Mouse (Mus musculus): ENCODE data around the gene Gm9044. TPM values are rescaled to one million over a fixed set of nuclear protein-coding genes. Genes with fewer than 3 reads are reported as not detected.
A peak's percentile ranks its signal among the peaks of the same experiment; 100 is the strongest.
"Not testable (repeated sequence)": the region's sequence is repeated elsewhere in the genome, so short reads cannot be mapped to it uniquely, and the experiment has no call there.

The Gm9044 gene
- polyA plus RNA-seq (2015; fragmentation: Nextera tagmentation; extraction: Ambion mirVana): not detected in 2 replicates

DNA sequence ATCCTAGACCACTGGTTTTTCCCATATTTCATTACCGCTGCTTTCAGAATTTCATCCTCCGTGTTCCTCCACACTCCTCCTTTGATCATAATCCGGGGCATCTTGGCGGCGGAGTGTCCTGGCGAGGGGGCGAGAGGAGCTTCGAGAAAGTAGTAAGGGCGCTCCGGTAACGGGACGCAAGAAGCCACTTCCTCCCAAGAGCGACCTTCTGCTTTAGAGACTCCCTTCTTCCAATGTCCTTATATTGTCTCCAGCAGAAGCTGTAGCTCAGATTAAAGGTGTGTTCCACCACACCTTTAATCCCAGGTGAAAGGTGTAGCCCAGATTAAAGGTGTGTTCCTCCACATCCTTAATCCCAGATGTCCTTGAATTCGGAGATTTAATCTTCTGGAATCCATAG lies at the start of gene Gm9044:
Gene Gm9044, minus strand, starts transcription at position 101 of the 400 bp plus-strand sequence.
- H3K9me3 ChIP-seq: not testable (repeated sequence)

DNA sequence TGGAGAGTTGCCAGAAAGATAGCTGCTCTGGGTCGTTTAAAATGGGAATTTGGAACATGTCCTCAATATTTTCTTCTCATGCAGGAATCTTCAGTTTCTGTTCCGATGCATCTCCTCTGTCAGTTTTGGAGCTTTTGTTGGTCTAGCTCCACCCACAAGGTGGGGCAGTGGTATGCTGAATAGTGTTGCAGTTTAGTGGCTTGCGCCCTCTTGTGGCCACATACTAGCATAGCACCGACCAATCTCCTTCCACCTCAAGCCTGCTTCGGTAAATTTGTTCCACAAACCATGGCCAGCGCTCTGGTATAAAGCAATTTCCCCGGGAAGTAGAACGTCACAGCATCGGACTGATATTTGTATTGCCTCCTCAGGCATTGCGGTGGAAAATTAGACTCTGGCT lies 38.2 kb upstream of the Gm9044 start:
- ATAC-seq (replicated peaks): peak; percentile 97
- no peak overlapping the region for H3K9ac ChIP-seq (replicated peaks)
- H3K36me3 ChIP-seq: no peaks in the 10 kb centered on the region
- WGBS: 12% methylated on average over 10 of the region's 10 CpGs
- no peak overlapping the region for H3K27ac ChIP-seq (replicated peaks)
- no peaks in the 10 kb centered on the region for H3K9me3 ChIP-seq
- no peaks in the 10 kb centered on the region for H3K27me3 ChIP-seq
- H3K4me1 ChIP-seq: no peaks in the 10 kb centered on the region
- peak overlapping the region; percentile 29 for H3K4me2 ChIP-seq (replicated peaks)
- H3K4me3 ChIP-seq: peak overlapping the region; percentile 17

More for the DNA sequence above, at the start of gene Gm9044:
- H3K9ac ChIP-seq (replicated peaks); H3K4me1 ChIP-seq; H3K4me2 ChIP-seq (replicated peaks); H3K27ac ChIP-seq (replicated peaks); H3K4me3 ChIP-seq; H3K27me3 ChIP-seq; ATAC-seq (replicated peaks); H3K36me3 ChIP-seq: not testable (repeated sequence)
- no CpG with 5 or more reads among the region's 14 CpGs for WGBS

DNA sequence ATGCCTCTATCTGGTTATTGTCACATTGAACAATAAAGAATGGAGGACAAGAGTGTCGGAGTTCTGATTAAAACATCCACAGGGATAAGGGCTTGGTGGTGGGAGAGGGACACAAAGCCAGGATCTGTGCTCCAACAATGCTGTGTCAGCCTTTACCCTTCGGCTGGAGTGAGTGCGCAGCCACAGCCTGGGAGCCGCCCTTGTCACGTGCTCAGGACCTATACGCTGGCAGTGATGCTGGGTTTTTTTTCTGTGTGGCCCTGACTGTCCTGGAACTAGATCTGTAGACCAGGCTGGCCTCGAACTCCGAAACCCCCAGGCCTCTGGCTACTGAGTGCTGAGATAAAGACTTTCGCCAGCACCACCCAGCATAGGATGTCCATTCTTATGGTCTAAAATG lies 37.3 kb upstream of the Gm9044 start:
- WGBS: 91% methylated on average over 9 of the region's 9 CpGs
- H3K4me3 ChIP-seq: no peak overlapping the region
- H3K36me3 ChIP-seq: no peaks in the 10 kb centered on the region
- H3K4me1 ChIP-seq: no peaks in the 10 kb centered on the region
- no peak overlapping the region for H3K27ac ChIP-seq (replicated peaks)
- ATAC-seq (replicated peaks): no peak
- no peak overlapping the region for H3K4me2 ChIP-seq (replicated peaks)
- H3K27me3 ChIP-seq: no peaks in the 10 kb centered on the region
- H3K9ac ChIP-seq (replicated peaks): no peak overlapping the region
- H3K9me3 ChIP-seq: no peaks in the 10 kb centered on the region

DNA sequence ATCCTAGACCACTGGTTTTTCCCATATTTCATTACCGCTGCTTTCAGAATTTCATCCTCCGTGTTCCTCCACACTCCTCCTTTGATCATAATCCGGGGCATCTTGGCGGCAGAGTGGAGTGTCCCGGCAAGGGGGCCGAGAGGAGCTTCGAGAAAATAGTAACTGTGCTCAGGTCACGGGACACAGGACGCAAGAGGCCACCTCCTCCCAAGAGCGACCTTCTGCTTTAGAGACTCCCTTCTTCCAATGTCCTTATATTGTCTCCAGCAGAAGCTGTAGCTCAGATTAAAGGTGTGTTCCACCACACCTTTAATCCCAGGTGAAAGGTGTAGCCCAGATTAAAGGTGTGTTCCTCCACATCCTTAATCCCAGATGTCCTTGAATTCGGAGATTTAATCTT lies 21.8 kb upstream of the Gm9044 start, which contains the start of gene Gm9049:
Gene Gm9049, minus strand, starts transcription at position 101 of the 400 bp plus-strand sequence.
- H3K4me1 ChIP-seq; ATAC-seq (replicated peaks); H3K27me3 ChIP-seq; H3K36me3 ChIP-seq; H3K4me3 ChIP-seq; H3K9ac ChIP-seq (replicated peaks); H3K4me2 ChIP-seq (replicated peaks); H3K9me3 ChIP-seq; H3K27ac ChIP-seq (replicated peaks): not testable (repeated sequence)
- 100% methylated on average over 1 of the region's 11 CpGs for WGBS

DNA sequence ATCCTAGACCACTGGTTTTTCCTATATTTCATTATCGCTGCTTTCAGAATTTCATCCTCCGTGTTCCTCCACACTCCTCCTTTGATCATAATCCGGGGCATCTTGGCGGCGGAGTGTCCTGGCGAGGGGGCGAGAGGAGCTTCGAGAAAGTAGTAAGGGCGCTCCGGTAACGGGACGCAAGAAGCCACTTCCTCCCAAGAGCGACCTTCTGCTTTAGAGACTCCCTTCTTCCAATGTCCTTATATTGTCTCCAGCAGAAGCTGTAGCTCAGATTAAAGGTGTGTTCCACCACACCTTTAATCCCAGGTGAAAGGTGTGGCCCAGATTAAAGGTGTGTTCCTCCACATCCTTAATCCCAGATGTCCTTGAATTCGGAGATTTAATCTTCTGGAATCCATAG lies 16.4 kb upstream of the Gm9044 start, which contains the start of gene Gm9048:
Gene Gm9048, minus strand, starts transcription at position 101 of the 400 bp plus-strand sequence.
- H3K4me2 ChIP-seq (replicated peaks); H3K27ac ChIP-seq (replicated peaks); ATAC-seq (replicated peaks); H3K9me3 ChIP-seq; H3K36me3 ChIP-seq; H3K27me3 ChIP-seq; H3K4me3 ChIP-seq; H3K4me1 ChIP-seq; H3K9ac ChIP-seq (replicated peaks): not testable (repeated sequence)
- 88% methylated on average over 1 of the region's 14 CpGs for WGBS

DNA sequence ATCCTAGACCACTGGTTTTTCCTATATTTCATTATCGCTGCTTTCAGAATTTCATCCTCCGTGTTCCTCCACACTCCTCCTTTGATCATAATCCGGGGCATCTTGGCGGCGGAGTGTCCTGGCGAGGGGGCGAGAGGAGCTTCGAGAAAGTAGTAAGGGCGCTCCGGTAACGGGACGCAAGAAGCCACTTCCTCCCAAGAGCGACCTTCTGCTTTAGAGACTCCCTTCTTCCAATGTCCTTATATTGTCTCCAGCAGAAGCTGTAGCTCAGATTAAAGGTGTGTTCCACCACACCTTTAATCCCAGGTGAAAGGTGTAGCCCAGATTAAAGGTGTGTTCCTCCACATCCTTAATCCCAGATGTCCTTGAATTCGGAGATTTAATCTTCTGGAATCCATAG lies 10.9 kb upstream of the Gm9044 start, which contains the start of gene Gm9046:
Gene Gm9046, minus strand, starts transcription at position 101 of the 400 bp plus-strand sequence.
- not testable (repeated sequence) for H3K27me3 ChIP-seq; H3K4me3 ChIP-seq; H3K9me3 ChIP-seq; H3K4me1 ChIP-seq; H3K36me3 ChIP-seq; ATAC-seq (replicated peaks); H3K27ac ChIP-seq (replicated peaks); H3K9ac ChIP-seq (replicated peaks); H3K4me2 ChIP-seq (replicated peaks)
- no CpG with 5 or more reads among the region's 14 CpGs for WGBS

DNA sequence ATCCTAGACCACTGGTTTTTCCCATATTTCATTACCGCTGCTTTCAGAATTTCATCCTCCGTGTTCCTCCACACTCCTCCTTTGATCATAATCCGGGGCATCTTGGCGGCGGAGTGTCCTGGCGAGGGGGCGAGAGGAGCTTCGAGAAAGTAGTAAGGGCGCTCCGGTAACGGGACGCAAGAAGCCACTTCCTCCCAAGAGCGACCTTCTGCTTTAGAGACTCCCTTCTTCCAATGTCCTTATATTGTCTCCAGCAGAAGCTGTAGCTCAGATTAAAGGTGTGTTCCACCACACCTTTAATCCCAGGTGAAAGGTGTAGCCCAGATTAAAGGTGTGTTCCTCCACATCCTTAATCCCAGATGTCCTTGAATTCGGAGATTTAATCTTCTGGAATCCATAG lies 5.5 kb upstream of the Gm9044 start, which contains the start of gene Gm9045:
Gene Gm9045, minus strand, starts transcription at position 101 of the 400 bp plus-strand sequence.
- not testable (repeated sequence) for H3K36me3 ChIP-seq; H3K4me3 ChIP-seq; ATAC-seq (replicated peaks); H3K9ac ChIP-seq (replicated peaks); H3K4me1 ChIP-seq; H3K4me2 ChIP-seq (replicated peaks); H3K27ac ChIP-seq (replicated peaks); H3K9me3 ChIP-seq; H3K27me3 ChIP-seq
- no CpG with 5 or more reads among the region's 14 CpGs for WGBS

DNA sequence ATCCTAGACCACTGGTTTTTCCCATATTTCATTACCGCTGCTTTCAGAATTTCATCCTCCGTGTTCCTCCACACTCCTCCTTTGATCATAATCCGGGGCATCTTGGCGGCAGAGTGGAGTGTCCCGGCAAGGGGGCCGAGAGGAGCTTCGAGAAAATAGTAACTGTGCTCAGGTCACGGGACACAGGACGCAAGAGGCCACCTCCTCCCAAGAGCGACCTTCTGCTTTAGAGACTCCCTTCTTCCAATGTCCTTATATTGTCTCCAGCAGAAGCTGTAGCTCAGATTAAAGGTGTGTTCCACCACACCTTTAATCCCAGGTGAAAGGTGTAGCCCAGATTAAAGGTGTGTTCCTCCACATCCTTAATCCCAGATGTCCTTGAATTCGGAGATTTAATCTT lies 5.3 kb downstream of the Gm9044 start, which contains the start of gene Gm9040:
Gene Gm9040, minus strand, starts transcription at position 101 of the 400 bp plus-strand sequence.
- not testable (repeated sequence) for H3K36me3 ChIP-seq; H3K27me3 ChIP-seq; H3K9me3 ChIP-seq; H3K9ac ChIP-seq (replicated peaks); H3K4me2 ChIP-seq (replicated peaks); H3K4me1 ChIP-seq; H3K27ac ChIP-seq (replicated peaks); ATAC-seq (replicated peaks); H3K4me3 ChIP-seq
- WGBS: no CpG with 5 or more reads among the region's 11 CpGs

DNA sequence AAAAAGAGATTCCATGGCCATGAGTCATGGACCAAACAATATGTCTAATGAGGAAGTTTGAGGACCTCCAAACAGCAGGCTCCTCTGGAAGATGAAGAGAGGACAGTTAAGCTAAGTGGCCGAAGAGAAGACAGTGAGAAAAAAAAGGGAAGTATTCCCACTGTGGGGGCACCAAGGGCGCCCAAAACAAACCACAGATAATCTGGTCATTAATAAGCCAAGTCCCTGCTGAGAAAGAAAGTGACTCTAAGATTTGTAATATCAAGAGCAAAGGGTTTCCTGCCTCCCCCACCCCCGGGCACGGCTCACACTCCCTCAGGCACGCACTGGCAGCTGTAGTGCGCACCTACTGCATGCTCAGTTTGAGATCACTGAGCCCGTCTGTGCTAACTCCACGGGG lies 13.2 kb downstream of the Gm9044 start:
- no peak for ATAC-seq (replicated peaks)
- H3K9me3 ChIP-seq: no peaks in the 10 kb centered on the region
- 90% methylated on average over 8 of the region's 8 CpGs for WGBS
- H3K9ac ChIP-seq (replicated peaks): no peak overlapping the region
- no peak overlapping the region for H3K4me2 ChIP-seq (replicated peaks)
- H3K4me3 ChIP-seq: no peak overlapping the region
- no peak overlapping the region for H3K27ac ChIP-seq (replicated peaks)
- H3K4me1 ChIP-seq: no peaks in the 10 kb centered on the region
- H3K27me3 ChIP-seq: no peaks in the 10 kb centered on the region
- H3K36me3 ChIP-seq: no peaks in the 10 kb centered on the region

DNA sequence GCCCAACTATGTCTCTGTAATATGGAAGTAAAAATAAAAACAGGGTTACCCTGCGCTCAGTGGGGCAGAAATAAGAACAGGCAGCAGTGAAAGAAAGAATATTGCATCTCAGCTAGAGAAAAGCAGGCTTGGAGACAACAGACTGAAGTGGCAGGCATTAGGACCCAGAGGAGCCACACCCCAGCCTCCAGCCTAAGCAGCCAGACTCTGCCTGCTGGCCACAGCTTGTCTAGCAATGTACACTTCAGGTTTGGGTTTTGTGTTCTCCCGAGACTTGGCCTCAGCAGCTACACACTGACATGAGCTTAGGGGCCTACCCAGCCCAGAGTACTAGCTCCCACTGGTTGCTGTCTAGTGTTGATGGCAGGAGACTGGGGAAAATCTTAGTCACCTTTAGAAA lies 30.1 kb downstream of the Gm9044 start:
- H3K36me3 ChIP-seq; H3K4me1 ChIP-seq; H3K27me3 ChIP-seq; H3K27ac ChIP-seq (replicated peaks); ATAC-seq (replicated peaks); H3K9me3 ChIP-seq; H3K9ac ChIP-seq (replicated peaks); H3K4me2 ChIP-seq (replicated peaks); H3K4me3 ChIP-seq: not testable (repeated sequence)
- WGBS: 45% methylated on average over 2 of the region's 2 CpGs

DNA sequence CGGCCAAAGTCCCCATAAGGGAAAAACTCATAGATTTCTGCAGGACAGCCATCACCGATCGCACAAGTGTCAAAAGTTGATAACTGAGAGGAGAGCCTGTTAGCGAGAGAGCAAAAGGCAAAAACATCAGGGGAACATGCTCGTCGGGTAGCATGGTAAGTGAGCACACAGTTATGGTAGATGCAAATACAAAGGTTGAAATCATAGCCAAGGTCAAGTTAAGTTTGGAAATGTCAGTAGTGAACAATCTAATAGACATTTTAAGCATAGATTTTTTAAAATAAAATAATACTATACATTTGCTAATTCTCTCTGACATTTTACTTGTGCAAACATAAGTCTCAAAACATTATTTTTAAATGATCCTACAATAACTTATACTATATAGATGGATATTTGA lies 37.3 kb downstream of the Gm9044 start, which contains the start of gene Iltifb:
Gene Iltifb, minus strand, starts transcription at position 101 of the 400 bp plus-strand sequence.
- Histone ChIP-seq H3K27ac (replicated peaks) (no peak within 1 kb of the TSS), H3K36me3 (no peaks in the 10 kb centered on the region), H3K9ac (replicated peaks) (no peak within 1 kb of the TSS), H3K4me1 (no peaks in the 10 kb centered on the region), H3K27me3 (no peaks in the 10 kb centered on the region), H3K4me2 (replicated peaks) (no peak within 1 kb of the TSS), H3K4me3 (no peak within 1 kb of the TSS), H3K9me3 (no peaks in the 10 kb centered on the region)
- ATAC-seq (replicated peaks): no peak
- WGBS: 95% methylated on average over 6 of the region's 6 CpGs

DNA sequence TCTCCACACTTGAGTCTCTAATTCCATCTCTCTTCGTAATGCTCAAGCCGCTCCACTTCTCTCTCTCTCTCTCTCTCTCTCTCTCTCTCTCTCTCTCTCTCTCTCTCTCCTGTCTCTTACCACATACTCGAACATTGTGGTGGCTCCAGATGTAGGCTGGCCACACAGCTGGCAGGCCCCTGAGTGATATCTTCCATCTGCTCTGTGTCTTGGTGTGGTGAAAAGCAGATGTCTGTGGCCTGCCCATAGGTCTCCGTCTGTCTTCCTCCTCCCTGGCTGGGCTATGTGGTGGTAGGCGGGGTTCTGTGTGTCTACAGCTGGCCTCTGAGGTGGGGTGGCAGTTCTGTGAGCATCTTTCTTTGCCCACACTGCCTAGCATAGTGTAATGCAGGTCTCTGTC lies 49.2 kb downstream of the Gm9044 start:
- H3K4me1 ChIP-seq; H3K4me3 ChIP-seq; H3K27me3 ChIP-seq; H3K9me3 ChIP-seq; H3K36me3 ChIP-seq; H3K27ac ChIP-seq (replicated peaks); H3K4me2 ChIP-seq (replicated peaks); ATAC-seq (replicated peaks); H3K9ac ChIP-seq (replicated peaks): not testable (repeated sequence)
- 88% methylated on average over 3 of the region's 5 CpGs for WGBS

DNA sequence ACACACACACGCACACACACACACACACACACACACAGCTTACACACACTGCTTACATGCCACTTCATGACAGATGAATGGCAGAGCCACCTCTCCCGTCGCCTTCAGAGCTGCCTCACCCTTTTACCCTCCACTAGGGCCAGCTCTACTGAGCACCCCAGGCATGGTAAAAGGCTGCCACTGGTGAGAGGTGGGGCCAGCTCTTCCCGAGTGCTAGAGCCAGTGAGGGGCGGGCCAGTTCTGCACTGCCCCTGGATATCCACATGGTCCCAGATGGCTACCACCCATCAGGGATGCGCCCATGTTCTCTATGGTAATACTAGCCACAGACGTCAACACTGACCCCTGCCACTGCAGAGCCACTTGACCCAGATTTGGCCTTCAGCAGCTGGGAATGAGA lies 49.6 kb downstream of the Gm9044 start:
- not testable (repeated sequence) for H3K4me2 ChIP-seq (replicated peaks); H3K4me1 ChIP-seq; ATAC-seq (replicated peaks); H3K9me3 ChIP-seq; H3K27me3 ChIP-seq; H3K36me3 ChIP-seq; H3K4me3 ChIP-seq; H3K27ac ChIP-seq (replicated peaks); H3K9ac ChIP-seq (replicated peaks)
- WGBS: 87% methylated on average over 6 of the region's 7 CpGs

All from forebrain, embryonic 15.5 days (tissue).